Mouse (Mus musculus) frontal cortex, adult 2 months (tissue): Measurements from ENCODE around the gene Kcnk4. TPM values are rescaled to one million over a fixed set of nuclear protein-coding genes. Genes with fewer than 3 reads are reported as not detected.
"Not testable (repeated sequence)": the region's sequence is repeated elsewhere in the genome, so short reads cannot be mapped to it uniquely, and the experiment has no call there.

Source experiments
- DNase-seq, 2 experiments: peaks; one replicate each; pipeline ENCODE4 v3.0.0; 2022; ENCODE audit warnings: low spot score in 1 of 2; ENCODE audit errors: extremely low spot score in 1 of 2
- polyA plus RNA-seq: library from polyadenylated mRNA; depleted of rRNA; stranded (reverse); fragments of >200 nt; gene quantifications from 2 replicates; pipeline ENCODE4 v1.2.3, GENCODE M21; 2012; rRNA removed

The Kcnk4 gene
- polyA plus RNA-seq, 1 experiment, result 22.3 TPM

- no peak for DNase-seq
Observed at GRCm38 (mm10) chr19:6899641-6900040, 34.7 kb downstream of the Kcnk4 start.

GRCm38 (mm10) chr19:6895608-6896305 lies 38.6 kb downstream of the Kcnk4 start:
- not testable (repeated sequence) for DNase-seq

- DNase-seq, result no peak
Observed at GRCm38 (mm10) chr19:6893731-6894451, 40.4 kb downstream of the Kcnk4 start.

GRCm38 (mm10) chr19:6892512-6892911 lies 41.8 kb downstream of the Kcnk4 start:
- no peak for DNase-seq

- DNase-seq, result no peak
Observed at GRCm38 (mm10) chr19:6877965-6878364, 56.4 kb downstream of the Kcnk4 start.

GRCm38 (mm10) chr19:6876799-6877198 lies 57.5 kb downstream of the Kcnk4 start:
- no peak for DNase-seq

GRCm38 (mm10) chr19:6875834-6876233 lies 58.5 kb downstream of the Kcnk4 start:
- DNase-seq, result peak in 1 of 2 experiments; percentile 27

GRCm38 (mm10) chr19:6874257-6874656 lies 60.1 kb downstream of the Kcnk4 start:
- no peak for DNase-seq

Other genes with a start within 250 kb of the Kcnk4 start
- gene Rps6ka4, start 93.9 kb downstream of the Kcnk4 start, polyA plus RNA-seq, result 34.1 and 36.9 TPM in 2 replicates
- 2.5 and 3.8 TPM in 2 replicates for gene Ccdc88b, start 76.3 kb downstream of the Kcnk4 start, polyA plus RNA-seq
- 89.9 and 99.5 TPM in 2 replicates for gene Trmt112, start 24.8 kb downstream of the Kcnk4 start, polyA plus RNA-seq
- 322 and 340 TPM in 2 replicates for gene Prdx5, start 24.4 kb downstream of the Kcnk4 start, polyA plus RNA-seq
- gene Esrra, start 12.7 kb downstream of the Kcnk4 start, polyA plus RNA-seq, result 67.7 and 70.5 TPM in 2 replicates
- 11.9 and 16.0 TPM in 2 replicates for gene Catsperz, start 9.1 kb downstream of the Kcnk4 start, polyA plus RNA-seq
- gene Bad, start 7.3 kb upstream of the Kcnk4 start, polyA plus RNA-seq, result 55.1 and 65.8 TPM in 2 replicates
- 105 TPM in 2 replicates for gene Gpr137, start 8.0 kb upstream of the Kcnk4 start, polyA plus RNA-seq
- 56.4 and 59.8 TPM in 2 replicates for gene Ppp1r14b, start 40.5 kb upstream of the Kcnk4 start, polyA plus RNA-seq
- gene Plcb3, start 42.0 kb upstream of the Kcnk4 start, polyA plus RNA-seq, result 19.6 and 21.8 TPM in 2 replicates
- 207 and 212 TPM in 2 replicates for gene Fkbp2, start 46.0 kb upstream of the Kcnk4 start, polyA plus RNA-seq
- gene Vegfb, start 53.1 kb upstream of the Kcnk4 start, polyA plus RNA-seq, result 102 and 108 TPM in 2 replicates
- gene Dnajc4, start 58.1 kb upstream of the Kcnk4 start, polyA plus RNA-seq, result 36.7 and 39.6 TPM in 2 replicates
- 12.5 and 12.9 TPM in 2 replicates for gene Nudt22, start 61.6 kb upstream of the Kcnk4 start, polyA plus RNA-seq
- gene Trpt1, start 61.6 kb upstream of the Kcnk4 start, polyA plus RNA-seq, result 24.7 and 25.4 TPM in 2 replicates
- 5.1 and 5.5 TPM in 2 replicates for gene Fermt3, start 85.0 kb upstream of the Kcnk4 start, polyA plus RNA-seq
- 141 and 148 TPM in 2 replicates for gene Stip1, start 105.5 kb upstream of the Kcnk4 start, polyA plus RNA-seq
- 22.3 and 27.2 TPM in 2 replicates for gene Macrod1, start 122.3 kb upstream of the Kcnk4 start, polyA plus RNA-seq
- gene Flrt1, start 171.2 kb upstream of the Kcnk4 start, polyA plus RNA-seq, result 8.1 TPM in 2 replicates